10 mouse cellular contexts compared by ENCODE assay signal in the genomic region with DNA sequence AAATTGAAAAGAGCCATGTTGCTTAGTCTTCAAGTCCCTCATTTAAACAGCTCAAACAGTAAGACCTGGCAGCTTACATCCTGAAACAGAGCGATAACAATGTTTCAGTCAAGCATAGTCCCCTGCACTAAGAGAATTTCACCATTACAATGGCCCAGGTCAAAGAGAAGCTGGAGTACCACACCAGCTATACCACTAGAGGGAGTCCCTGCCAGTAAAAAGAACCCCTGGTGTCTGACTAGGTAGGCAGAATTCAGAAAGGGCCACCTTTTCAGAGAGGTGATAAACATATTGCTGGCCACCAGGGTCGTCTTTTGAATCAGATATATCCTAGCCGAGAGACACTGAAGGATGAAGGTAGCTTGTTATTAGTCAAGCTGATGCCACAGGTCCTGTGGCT. TPM values are rescaled to one million over a fixed set of nuclear protein-coding genes. Genes with fewer than 3 reads are reported as not detected.
DNase-seq lines count a peak whose midpoint lies in the region; ATAC-seq and TF ChIP-seq lines count a peak whose summit lies in the region.
"Had no signal": no experiment of that assay in that cellular context is flagged by ENCODE, and none has a peak within 500 bp of the region (broad histone marks: within the 10 kb centered on the region; RNA-seq: fewer than 3 reads in every experiment).

No protein-coding gene starts in this region.

- no peaks in the 10 kb centered on the region for H3K4me1 ChIP-seq in hindbrain, embryonic 10.5 days (replicated peaks)
- no peaks in the 10 kb centered on the region for H3K4me1 ChIP-seq in limb, embryonic 14.5 days (ENCODE audit: control insufficient read depth, insufficient read depth, low read length)
- H3K4me1 ChIP-seq: stomach, embryonic 15.5 days had no signal

- peaks cover 87% of the 10 kb centered on the region for H3K36me3 ChIP-seq in hindbrain, embryonic 10.5 days
- H3K36me3 ChIP-seq in limb, embryonic 14.5 days (ENCODE audit: control insufficient read depth, insufficient read depth, low read length) = peaks cover 75% of the 10 kb centered on the region

- TF ChIP-seq POLR2A in limb, embryonic 14.5 days (IDR thresholded peaks at IDR 0.05; ENCODE audit: borderline replicate concordance, extremely low read depth, insufficient read depth, insufficient read length) = no peak

- peak; percentile 30 for DNase-seq in gastrocnemius, adult 2 months
- DNase-seq in gastrocnemius, postnatal 25 days = no peak
- DNase-seq in CD4-positive, CD25-positive, alpha-beta regulatory T cell, adult 2 months (ENCODE audit: low read depth, low spot score) = peak; percentile 80
- peak; percentile 67 for DNase-seq in adrenal gland, postnatal 14 days
- peak; percentile 33 for DNase-seq in hindbrain, embryonic 10.5 days (ENCODE audit: low spot score)
- peak; percentile 38 for DNase-seq in limb, embryonic 14.5 days (ENCODE audit: low spot score)
- no peak for DNase-seq in left cerebral cortex, adult 11 months (ENCODE audit: low spot score)

- no peak overlapping the region for H3K9ac ChIP-seq in limb, embryonic 14.5 days (ENCODE audit: low read depth, low read length, severe bottlenecking)
- H3K9ac ChIP-seq: stomach, embryonic 15.5 days had no signal

- intact Hi-C loops in gastrocnemius, adult 2 months (cut with DNase I) = loop anchor here (2.0 to 10.0 kb wide), 2 partner anchors 154 to 194 kb away; a partner anchor contains a TSS

- H3K27ac ChIP-seq in gastrocnemius, adult 2 months = no peak overlapping the region
- H3K27ac ChIP-seq in hindbrain, embryonic 10.5 days = no peak overlapping the region
- no peak overlapping the region for H3K27ac ChIP-seq in limb, embryonic 14.5 days (replicated peaks; ENCODE audit: low read depth, low read length)
- H3K27ac ChIP-seq: stomach, embryonic 15.5 days had no signal

- TF ChIP-seq CTCF in gastrocnemius, adult 2 months (IDR thresholded peaks at IDR 0.05) = peak; percentile 76

- H3K9me3 ChIP-seq in hindbrain, embryonic 10.5 days = no peaks in the 10 kb centered on the region
- no peaks in the 10 kb centered on the region for H3K9me3 ChIP-seq in limb, embryonic 14.5 days (ENCODE audit: control insufficient read depth, low read length)
- H3K9me3 ChIP-seq: stomach, embryonic 15.5 days had no signal

- ATAC-seq in limb, embryonic 14.5 days (ENCODE audit: low FRiP score, low read depth) = peak; percentile 71; the same call in 1 of the 2 replicates
- peak; percentile 70 for ATAC-seq in monocyte, adult 5-6 weeks (replicated peaks; ENCODE audit: insufficient number of reproducible peaks, low FRiP score, low TSS enrichment, poor library complexity, severe bottlenecking)

- no peak overlapping the region for H3K4me3 ChIP-seq in gastrocnemius, adult 2 months
- no peak overlapping the region for H3K4me3 ChIP-seq in hindbrain, embryonic 10.5 days
- no peak overlapping the region for H3K4me3 ChIP-seq in limb, embryonic 14.5 days (replicated peaks; ENCODE audit: low read length)
- H3K4me3 ChIP-seq: stomach, embryonic 15.5 days had no signal

- H3K4me2 ChIP-seq in limb, embryonic 14.5 days (replicated peaks; ENCODE audit: low read depth, low read length, severe bottlenecking) = no peak overlapping the region
- H3K4me2 ChIP-seq: stomach, embryonic 15.5 days had no signal

- 61% methylated on average over 3 of the region's 3 CpGs for WGBS in hindbrain, embryonic 10.5 days
- 58% methylated on average over 3 of the region's 3 CpGs for WGBS in limb, embryonic 14.5 days

- no peaks in the 10 kb centered on the region for H3K27me3 ChIP-seq in hindbrain, embryonic 10.5 days (ENCODE audit: insufficient read depth, poor library complexity, severe bottlenecking)
- no peaks in the 10 kb centered on the region for H3K27me3 ChIP-seq in limb, embryonic 14.5 days (ENCODE audit: control insufficient read depth, insufficient read depth, low read length)
- H3K27me3 ChIP-seq: stomach, embryonic 15.5 days had no signal

RNA-seq across cellular contexts. Expression of a gene that starts 9.0 kb away (rescaled TPM):
- total RNA-seq in gastrocnemius, adult 2 months (2021) = 100 to 1,000 TPM; 600 to 778 TPM
- 100 to 1,000 TPM; 660 to 663 TPM for total RNA-seq in gastrocnemius, postnatal 25 days (2021)
- total RNA-seq in adrenal gland, postnatal 14 days (2021) = 906 and 913 TPM in 2 replicates
- 221 and 266 TPM in 2 replicates for polyA plus RNA-seq in hindbrain, embryonic 10.5 days (2016; fragmentation: Nextera tagmentation; extraction: Ambion mirVana)
- 125 and 144 TPM in 2 replicates for polyA plus RNA-seq in limb, embryonic 14.5 days (2012; rRNA removed)
- 194 and 202 TPM in 2 replicates for polyA plus RNA-seq in limb, embryonic 14.5 days (2014; fragmentation: Nextera tagmentation; extraction: Ambion mirVana)
- 266 to 290 TPM (median 273 TPM) in 3 replicates for total RNA-seq in monocyte, adult 5-6 weeks (2017)

RNA-seq across cellular contexts. Expression of a gene that starts 9.1 kb away (rescaled TPM):
- 10 to 100 TPM; 51.5 to 61.4 TPM for total RNA-seq in gastrocnemius, adult 2 months (2021)
- 10 to 100 TPM; 39.8 to 42.3 TPM for total RNA-seq in gastrocnemius, postnatal 25 days (2021)
- 51.2 and 51.6 TPM in 2 replicates for total RNA-seq in adrenal gland, postnatal 14 days (2021)
- polyA plus RNA-seq in hindbrain, embryonic 10.5 days (2016; fragmentation: Nextera tagmentation; extraction: Ambion mirVana) = 46.2 and 53.9 TPM in 2 replicates
- 12.2 and 22.0 TPM in 2 replicates for polyA plus RNA-seq in limb, embryonic 14.5 days (2012; rRNA removed)
- polyA plus RNA-seq in limb, embryonic 14.5 days (2014; fragmentation: Nextera tagmentation; extraction: Ambion mirVana) = 49.4 and 50.3 TPM in 2 replicates
- 30.2 to 39.4 TPM (median 31.4 TPM) in 3 replicates for total RNA-seq in monocyte, adult 5-6 weeks (2017)

RNA-seq across cellular contexts. Expression of a gene that starts 22.8 kb away (rescaled TPM):
- total RNA-seq in gastrocnemius, adult 2 months (2021) = 100 to 1,000 TPM in 1 of 2 experiments, 10 to 100 TPM in 1; 91.6 to 105 TPM
- 10 to 100 TPM; 69.7 to 84.2 TPM for total RNA-seq in gastrocnemius, postnatal 25 days (2021)
- total RNA-seq in adrenal gland, postnatal 14 days (2021) = 0.15 and 0.19 TPM in 2 replicates
- not detected in 2 replicates for polyA plus RNA-seq in hindbrain, embryonic 10.5 days (2016; fragmentation: Nextera tagmentation; extraction: Ambion mirVana)
- polyA plus RNA-seq in limb, embryonic 14.5 days (2012; rRNA removed) = 0.58 TPM in 2 replicates
- not detected in 2 replicates for polyA plus RNA-seq in limb, embryonic 14.5 days (2014; fragmentation: Nextera tagmentation; extraction: Ambion mirVana)
- 0.19 TPM in 1 of 3 replicates, not detected in the others for total RNA-seq in monocyte, adult 5-6 weeks (2017)
- total RNA-seq: left cerebral cortex, postnatal 10 days had no signal
- polyA plus RNA-seq: stomach, embryonic 15.5 days had no signal

RNA-seq across cellular contexts. Expression of a gene that starts 23.7 kb away (rescaled TPM):
- total RNA-seq in gastrocnemius, adult 2 months (2021) = 10 to 100 TPM; 18.0 to 18.3 TPM
- 10 to 100 TPM; 16.3 to 20.3 TPM for total RNA-seq in gastrocnemius, postnatal 25 days (2021)
- total RNA-seq in adrenal gland, postnatal 14 days (2021) = 127 and 129 TPM in 2 replicates
- 128 and 131 TPM in 2 replicates for polyA plus RNA-seq in hindbrain, embryonic 10.5 days (2016; fragmentation: Nextera tagmentation; extraction: Ambion mirVana)
- polyA plus RNA-seq in limb, embryonic 14.5 days (2012; rRNA removed) = 138 and 139 TPM in 2 replicates
- 165 TPM in 2 replicates for polyA plus RNA-seq in limb, embryonic 14.5 days (2014; fragmentation: Nextera tagmentation; extraction: Ambion mirVana)
- total RNA-seq in monocyte, adult 5-6 weeks (2017) = 116 to 130 TPM (median 125 TPM) in 3 replicates

RNA-seq across cellular contexts. Expression of a gene that starts 48.9 kb away (rescaled TPM):
- not detected for total RNA-seq in gastrocnemius, adult 2 months (2021)
- not detected for total RNA-seq in gastrocnemius, postnatal 25 days (2021)
- 0.70 and 1.2 TPM in 2 replicates for total RNA-seq in adrenal gland, postnatal 14 days (2021)
- polyA plus RNA-seq in hindbrain, embryonic 10.5 days (2016; fragmentation: Nextera tagmentation; extraction: Ambion mirVana) = 0.81 and 1.1 TPM in 2 replicates
- 3.7 and 4.6 TPM in 2 replicates for polyA plus RNA-seq in limb, embryonic 14.5 days (2012; rRNA removed)
- 1.9 and 2.3 TPM in 2 replicates for polyA plus RNA-seq in limb, embryonic 14.5 days (2014; fragmentation: Nextera tagmentation; extraction: Ambion mirVana)
- 0.48 to 0.85 TPM (median 0.49 TPM) in 3 replicates for total RNA-seq in monocyte, adult 5-6 weeks (2017)

Comparison
In these comparisons a context has a peak if more than half of its experiments do, and no peak if none do; other contexts are left out.
1. DNase-seq: peak in gastrocnemius, adult 2 months (single experiment), CD4-positive, CD25-positive, alpha-beta regulatory T cell, adult 2 months (single experiment), adrenal gland, postnatal 14 days (single experiment), hindbrain, embryonic 10.5 days (single experiment) and limb, embryonic 14.5 days (single experiment); none in gastrocnemius, postnatal 25 days (single experiment) and left cerebral cortex, adult 11 months (single experiment).
2. RNA of a gene that starts 22.8 kb away (total RNA-seq): 91.6 to 105 TPM in gastrocnemius, adult 2 months and 69.7 to 84.2 TPM in gastrocnemius, postnatal 25 days; 0.15 to 0.19 TPM in adrenal gland, postnatal 14 days and 0.19 TPM in monocyte, adult 5-6 weeks; every median in the first group is over 10 times any median in the second.